Mouse (Mus musculus) heart, embryonic 11.5 days (tissue): ENCODE measurements around the gene Ttll9. TPM values are rescaled to one million over a fixed set of nuclear protein-coding genes. Genes with fewer than 3 reads are reported as not detected.

Experiments used
- ATAC-seq: fragments of 200-750 bp; cut with Nextera tagmentation; replicated peaks from 2 replicates; pipeline ENCODE4 v1.8.0; 2017; ENCODE audit warnings: moderate library complexity; ENCODE audit not compliant: insufficient number of reproducible peaks, low FRiP score, low TSS enrichment
- H3K27ac ChIP-seq: fragments of 300-500 bp; sonication (generic); 2 replicates; pipeline ENCODE4 v1.5.1; 2014; ENCODE audit warnings: mild to moderate bottlenecking, low read depth, low read length
- H3K27me3 ChIP-seq: fragments of 300-500 bp; sonication (generic); 2 replicates; pipeline ENCODE4 v1.6.1; 2014; ENCODE audit warnings: mild to moderate bottlenecking, low read length, mixed read lengths; ENCODE audit not compliant: control insufficient read depth, insufficient read depth
- H3K36me3 ChIP-seq: fragments of 300-500 bp; sonication (generic); 2 replicates; pipeline ENCODE4 v1.6.1; 2014; ENCODE audit warnings: mild to moderate bottlenecking, low read length, moderate library complexity, mixed read lengths; ENCODE audit not compliant: control insufficient read depth, insufficient read depth
- H3K4me1 ChIP-seq: fragments of 300-500 bp; sonication (generic); 2 replicates; pipeline ENCODE4 v1.6.1; 2014; ENCODE audit warnings: low read length; ENCODE audit not compliant: control insufficient read depth, insufficient read depth
- H3K4me2 ChIP-seq: fragments of 300-500 bp; sonication (generic); 2 replicates; pipeline ENCODE4 v1.6.1; 2014; ENCODE audit warnings: mild to moderate bottlenecking, moderate library complexity
- H3K4me3 ChIP-seq: fragments of 300-500 bp; sonication (generic); 2 replicates; pipeline ENCODE4 v1.5.1; 2014; ENCODE audit warnings: low read depth, low read length
- H3K9ac ChIP-seq: fragments of 300-500 bp; sonication (generic); 2 replicates; pipeline ENCODE4 v1.6.1; 2014; ENCODE audit warnings: mild to moderate bottlenecking, low read depth, low read length, moderate library complexity
- H3K9me3 ChIP-seq: fragments of 300-500 bp; sonication (generic); replicated peaks from 2 replicates; pipeline ENCODE4 v1.6.1; 2016; ENCODE audit warnings: low read length; ENCODE audit not compliant: control insufficient read depth
- WGBS: fragments of 180-500 bp; shearing (Covaris S2); extraction: QIAGEN DNeasy Blood & Tissue Kit; methylation state at CpG from one replicate; pipeline ENCODE4 v1.1.7; 2014; ENCODE audit not compliant: insufficient replicate concordance; 5-methylcytosine and 5-hydroxymethylcytosine counted together
- polyA plus RNA-seq: library from polyadenylated mRNA; unstranded; fragments of >200 nt; fragmentation: Nextera tagmentation; extraction: Ambion mirVana; gene quantifications from 2 replicates; pipeline ENCODE4 v1.2.1, GENCODE M21; 2014

Gene Ttll9
- polyA plus RNA-seq, 1 experiment from 2014 or later = 0.76 TPM

- WGBS = 43% methylated on average over 4 of the region's 4 CpGs
- no peaks in the 10 kb centered on the region for H3K9me3 ChIP-seq
- no peak for ATAC-seq
- H3K36me3 ChIP-seq = no peaks in the 10 kb centered on the region
- H3K4me2 ChIP-seq = no peak overlapping the region
- no peak overlapping the region for H3K9ac ChIP-seq
- peaks cover 8% of the 10 kb centered on the region; the same call in 1 of the 2 replicates for H3K4me1 ChIP-seq
- no peak overlapping the region for H3K4me3 ChIP-seq
- H3K27me3 ChIP-seq = peaks cover 44% of the 10 kb centered on the region
- no peak overlapping the region for H3K27ac ChIP-seq
Observed at GRCm38 (mm10) chr2:153027501-153027900, 65.2 kb downstream of the Ttll9 start.

GRCm38 (mm10) chr2:153030422-153030821 is 68.1 kb downstream of the Ttll9 start:
- no peak overlapping the region for H3K4me2 ChIP-seq
- H3K9me3 ChIP-seq = no peaks in the 10 kb centered on the region
- H3K27ac ChIP-seq = no peak overlapping the region
- no peak for ATAC-seq
- peaks cover 8% of the 10 kb centered on the region; the same call in 1 of the 2 replicates for H3K4me1 ChIP-seq
- no peak overlapping the region for H3K9ac ChIP-seq
- H3K27me3 ChIP-seq = peaks cover 67% of the 10 kb centered on the region
- no peaks in the 10 kb centered on the region for H3K36me3 ChIP-seq
- no peak overlapping the region for H3K4me3 ChIP-seq
- 27% methylated on average over 4 of the region's 4 CpGs for WGBS

DNA sequence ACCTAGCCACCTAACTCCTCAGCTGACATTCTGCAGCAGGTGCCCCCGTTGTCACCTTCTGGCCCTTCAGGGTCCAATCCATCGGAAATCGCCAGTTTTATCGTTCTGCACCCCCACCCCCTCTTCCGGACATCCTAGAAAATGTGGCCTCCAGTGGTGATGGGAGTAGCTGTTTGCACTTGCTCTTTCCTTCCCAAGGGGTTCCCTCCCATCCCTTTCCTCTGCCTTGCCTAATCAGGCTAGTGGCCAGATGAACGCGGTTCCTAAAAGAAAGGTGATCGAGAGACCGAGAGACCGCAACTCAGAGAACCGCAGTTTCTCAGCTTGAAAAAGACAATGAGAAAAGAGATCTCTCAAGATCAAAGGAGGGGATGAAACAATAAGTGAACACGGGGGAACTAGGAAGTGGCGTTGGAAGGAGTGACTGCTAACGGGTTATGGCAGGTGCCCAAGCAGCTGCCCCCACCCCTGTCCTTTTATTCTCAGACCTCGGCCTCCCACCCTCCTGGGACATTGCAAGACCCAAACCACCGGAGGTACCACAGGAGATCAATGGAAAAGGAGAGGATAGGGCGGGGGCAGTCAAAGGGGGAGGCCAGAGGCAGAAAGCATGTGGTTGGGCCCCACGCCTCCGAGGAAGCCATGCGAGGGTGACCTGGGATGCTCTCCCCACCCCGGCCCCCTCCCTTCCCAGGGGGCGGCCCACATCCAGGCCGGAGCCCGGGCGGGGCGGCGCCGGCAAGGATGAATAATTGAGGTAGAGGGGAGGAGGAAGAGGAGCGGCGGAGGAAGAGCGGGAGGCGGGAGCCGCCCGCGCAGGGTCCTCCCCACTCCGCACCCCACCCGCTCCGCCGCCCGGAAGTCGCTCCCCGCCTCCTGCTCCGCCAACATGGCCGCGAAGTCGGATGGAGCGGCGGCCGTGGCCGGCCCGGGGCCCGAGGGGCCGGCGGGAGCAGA is 69.1 kb downstream of the Ttll9 start, which contains the start of gene Xkr7:
Gene Xkr7 (plus strand): TSS at position 727 of the 957 bp plus-strand sequence.
- peaks cover 8% of the 10 kb centered on the region; the same call in 1 of the 2 replicates for H3K4me1 ChIP-seq
- peak within 1 kb of the TSS; percentile 79 for H3K4me2 ChIP-seq
- peak within 1 kb of the TSS; percentile 50 for H3K4me3 ChIP-seq
- no peak for ATAC-seq
- no peak within 1 kb of the TSS for H3K27ac ChIP-seq
- 3% methylated on average over 50 of the region's 54 CpGs for WGBS
- H3K9ac ChIP-seq = no peak within 1 kb of the TSS
- peaks cover 66% of the 10 kb centered on the region for H3K27me3 ChIP-seq
- no peaks in the 10 kb centered on the region for H3K36me3 ChIP-seq
- no peaks in the 10 kb centered on the region for H3K9me3 ChIP-seq

GRCm38 (mm10) chr2:153032083-153032842 is 70.0 kb downstream of the Ttll9 start:
- H3K4me2 ChIP-seq = peak overlapping the region; percentile 79
- H3K36me3 ChIP-seq = no peaks in the 10 kb centered on the region
- H3K9me3 ChIP-seq = no peaks in the 10 kb centered on the region
- no peak overlapping the region for H3K27ac ChIP-seq
- H3K27me3 ChIP-seq = peaks cover 70% of the 10 kb centered on the region
- WGBS = 2% methylated on average over 58 of the region's 58 CpGs
- peak; percentile 59; the same call in 1 of the 2 replicates for ATAC-seq
- H3K9ac ChIP-seq = no peak overlapping the region
- peaks cover 8% of the 10 kb centered on the region; the same call in 1 of the 2 replicates for H3K4me1 ChIP-seq
- peak overlapping the region; percentile 50 for H3K4me3 ChIP-seq

DNA sequence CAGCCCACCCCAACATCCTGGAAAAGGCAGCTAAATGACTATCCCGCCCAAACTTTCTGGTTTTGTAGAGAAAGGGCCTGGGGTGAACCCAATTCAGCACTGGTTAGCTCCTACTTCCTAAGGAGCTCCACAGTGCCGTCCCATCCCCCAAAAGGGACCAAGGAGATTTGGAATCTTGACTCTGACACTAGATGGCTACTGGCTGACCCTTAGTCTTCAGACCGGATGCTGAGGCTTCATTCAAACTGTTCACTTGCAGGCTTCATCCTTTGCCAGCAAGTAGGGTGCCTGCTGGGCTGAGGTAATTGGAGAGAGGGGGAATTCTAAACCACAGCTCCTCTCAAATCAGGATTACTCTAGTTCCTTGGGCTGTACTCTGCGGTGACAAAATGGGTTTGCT is 70.7 kb downstream of the Ttll9 start:
- no peak for ATAC-seq
- WGBS = 14% methylated on average over 4 of the region's 4 CpGs

DNA sequence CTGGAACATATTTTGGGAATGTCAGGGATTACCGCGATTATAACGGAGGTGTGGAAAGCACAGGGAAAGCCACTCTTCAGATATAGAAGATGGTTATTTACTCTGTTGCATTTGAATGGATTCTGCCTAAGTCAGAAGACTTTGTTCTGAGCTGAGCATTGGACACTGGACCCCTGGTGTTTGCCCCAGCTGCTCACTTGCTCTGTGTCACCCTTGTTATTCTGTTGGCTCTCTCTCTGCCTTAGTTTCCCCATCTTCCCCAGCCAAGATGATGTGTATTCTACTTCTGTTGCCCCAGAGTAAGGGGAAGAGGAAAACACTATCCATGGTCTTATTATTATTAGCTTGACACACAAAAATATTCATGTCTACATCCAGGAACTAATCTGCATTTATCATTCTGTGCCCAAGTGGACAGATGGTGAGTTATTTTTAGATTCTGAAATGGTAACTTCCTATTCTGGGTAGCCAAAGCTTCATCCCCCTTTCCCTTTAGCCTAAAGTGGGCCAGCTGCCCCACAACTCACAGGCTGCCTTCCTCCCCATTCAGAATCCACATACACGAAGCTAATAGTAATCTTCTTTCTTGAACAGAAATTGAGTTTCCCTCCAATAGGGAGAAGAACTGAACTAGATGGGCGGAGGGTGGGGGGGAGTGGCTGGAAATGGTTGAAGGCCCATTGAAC is 71.4 kb downstream of the Ttll9 start:
- no peak for ATAC-seq
- peaks cover 72% of the 10 kb centered on the region for H3K27me3 ChIP-seq
- WGBS = 62% methylated on average over 5 of the region's 5 CpGs

More for the DNA sequence above, 70.7 kb downstream of the Ttll9 start:
- Histone ChIP-seq H3K27me3 (peaks cover 73% of the 10 kb centered on the region), H3K9ac (no peak overlapping the region), H3K4me2 (no peak overlapping the region), H3K4me3 (no peak overlapping the region), H3K9me3 (no peaks in the 10 kb centered on the region), H3K4me1 (peaks cover 8% of the 10 kb centered on the region; the same call in 1 of the 2 replicates), H3K27ac (no peak overlapping the region), H3K36me3 (no peaks in the 10 kb centered on the region)

DNA sequence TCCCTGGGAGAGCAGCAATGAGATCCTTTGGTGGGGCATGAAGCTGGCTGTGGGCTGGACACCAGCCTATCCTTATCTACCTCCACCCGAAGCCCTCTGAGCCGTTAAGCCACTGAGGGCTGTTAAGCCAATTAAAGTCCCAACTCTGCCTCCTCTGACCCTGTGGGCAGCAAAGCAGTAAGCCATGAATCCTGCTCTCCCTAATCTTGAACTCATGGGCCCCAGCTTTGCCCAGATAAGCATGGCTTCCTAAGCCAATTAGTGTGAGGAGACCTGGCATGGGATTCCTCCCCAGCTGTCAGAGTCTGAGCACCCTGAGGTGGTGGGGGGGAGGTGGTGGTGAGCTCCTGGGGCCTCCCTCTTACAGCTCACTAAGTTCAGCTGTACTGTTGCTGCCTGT is 74.4 kb downstream of the Ttll9 start:
- 12% methylated on average over 2 of the region's 2 CpGs for WGBS
- peaks cover 57% of the 10 kb centered on the region for H3K27me3 ChIP-seq

More for the DNA sequence above, 71.4 kb downstream of the Ttll9 start:
- H3K36me3 ChIP-seq = no peaks in the 10 kb centered on the region
- no peaks in the 10 kb centered on the region for H3K9me3 ChIP-seq
- peaks cover 8% of the 10 kb centered on the region; the same call in 1 of the 2 replicates for H3K4me1 ChIP-seq
- H3K4me2 ChIP-seq = no peak overlapping the region
- H3K4me3 ChIP-seq = no peak overlapping the region
- no peak overlapping the region for H3K9ac ChIP-seq
- H3K27ac ChIP-seq = no peak overlapping the region

GRCm38 (mm10) chr2:153043886-153044285 is 81.6 kb downstream of the Ttll9 start:
- H3K36me3 ChIP-seq = no peaks in the 10 kb centered on the region
- WGBS = 47% methylated on average over 3 of the region's 3 CpGs
- ATAC-seq = no peak
- no peaks in the 10 kb centered on the region for H3K4me1 ChIP-seq
- H3K4me3 ChIP-seq = no peak overlapping the region
- no peak overlapping the region for H3K4me2 ChIP-seq
- no peaks in the 10 kb centered on the region for H3K9me3 ChIP-seq
- H3K27me3 ChIP-seq = peaks cover 12% of the 10 kb centered on the region
- H3K27ac ChIP-seq = no peak overlapping the region
- H3K9ac ChIP-seq = no peak overlapping the region

More for the DNA sequence above, 74.4 kb downstream of the Ttll9 start:
- Histone ChIP-seq H3K9me3 (no peaks in the 10 kb centered on the region), H3K4me2 (no peak overlapping the region), H3K27ac (no peak overlapping the region), H3K4me3 (no peak overlapping the region), H3K36me3 (no peaks in the 10 kb centered on the region), H3K9ac (no peak overlapping the region), H3K4me1 (peaks cover 4% of the 10 kb centered on the region; the same call in 1 of the 2 replicates)
- no peak for ATAC-seq
